Mouse (Mus musculus) thymus, adult 2 months (tissue): Measurements from ENCODE around the gene Cdh1. TPM values are rescaled to one million over a fixed set of nuclear protein-coding genes. Genes with fewer than 3 reads are reported as not detected.

Source experiments
- DNase-seq: peaks from one replicate; pipeline ENCODE4 v3.0.0; 2021
- H3K27ac ChIP-seq: fragments of 200-500 bp; 2 replicates; pipeline ENCODE4 v1.5.1; 2012; ENCODE audit warnings: low read length, control low read depth; ENCODE audit not compliant: control insufficient read depth, insufficient read depth
- H3K27me3 ChIP-seq: fragments of 200-500 bp; 2 replicates; pipeline ENCODE4 v1.6.1; 2012; ENCODE audit warnings: mild to moderate bottlenecking, low read length, moderate library complexity, mixed read lengths; ENCODE audit not compliant: control insufficient read depth, insufficient read depth
- H3K36me3 ChIP-seq: fragments of 200-500 bp; 2 replicates; pipeline ENCODE4 v1.6.1; 2012; ENCODE audit warnings: mild to moderate bottlenecking, low read length, moderate library complexity; ENCODE audit not compliant: control insufficient read depth, insufficient read depth
- H3K4me1 ChIP-seq: fragments of 200-500 bp; replicated peaks from 2 replicates; pipeline ENCODE4 v1.6.1; 2012; ENCODE audit warnings: low read length; ENCODE audit not compliant: control insufficient read depth, insufficient read depth
- H3K4me3 ChIP-seq: fragments of 200-500 bp; 2 replicates; pipeline ENCODE4 v1.5.1; 2012; ENCODE audit warnings: mild to moderate bottlenecking, low read length, control low read depth, moderate library complexity; ENCODE audit not compliant: control insufficient read depth, insufficient read depth
- CTCF ChIP-seq: fragments of 200-500 bp; IDR thresholded peaks from 2 replicates; pipeline ENCODE4 v1.5.1; 2012; ENCODE audit warnings: mild to moderate bottlenecking, control low read depth, low read length, moderate library complexity, borderline replicate concordance; ENCODE audit not compliant: control insufficient read depth, poor library complexity, insufficient read depth; ENCODE audit errors: extremely low read depth
- POLR2A ChIP-seq: fragments of 200-500 bp; IDR thresholded peaks from 2 replicates; pipeline ENCODE4 v1.6.1; 2012; ENCODE audit warnings: mild to moderate bottlenecking, low read length, control low read depth, moderate library complexity; ENCODE audit not compliant: control insufficient read depth, poor library complexity, insufficient read depth; ENCODE audit errors: extremely low read depth
- WGBS: fragments of 180-500 bp; shearing (Covaris S2); methylation state at CpG from one replicate; pipeline ENCODE4 v1.1.7; 2018; 5-methylcytosine and 5-hydroxymethylcytosine counted together
- polyA plus RNA-seq: library from polyadenylated mRNA; depleted of rRNA; stranded (reverse); fragments of >200 nt; gene quantifications from 2 replicates; pipeline ENCODE4 v1.2.3, GENCODE M21; 2012

The Cdh1 gene
- polyA plus RNA-seq, 1 experiment, result 23.5 TPM

DNA sequence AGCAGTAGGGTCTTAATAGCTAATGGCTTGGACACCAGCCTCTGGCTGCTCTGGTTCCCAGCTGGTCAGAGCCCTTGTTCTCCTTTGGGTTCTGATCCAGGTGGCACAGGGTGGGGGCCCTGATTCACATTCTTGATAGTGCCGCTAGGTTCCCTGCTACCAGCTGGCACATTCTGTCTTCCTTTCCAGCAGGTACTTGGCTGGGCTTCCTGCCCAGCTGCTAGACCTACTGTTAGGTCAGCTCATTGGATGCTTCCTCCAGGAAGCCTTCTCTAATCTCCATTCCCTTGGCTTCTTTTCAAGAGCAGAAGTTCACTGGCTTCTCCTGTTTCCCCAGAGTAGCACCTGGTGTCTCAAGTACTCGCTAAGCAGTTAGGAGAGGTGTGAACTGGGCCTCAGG is 17.3 kb downstream of the Cdh1 start:
- 71% methylated on average over 2 of the region's 2 CpGs for WGBS
- no peak for TF ChIP-seq CTCF
- no peak for TF ChIP-seq POLR2A
- H3K36me3 ChIP-seq, result no peaks in the 10 kb centered on the region
- no peak overlapping the region for H3K4me3 ChIP-seq
- peaks cover 8% of the 10 kb centered on the region for H3K4me1 ChIP-seq
- H3K27me3 ChIP-seq, result no peaks in the 10 kb centered on the region
- no peak overlapping the region for H3K27ac ChIP-seq
- no peak for DNase-seq

DNA sequence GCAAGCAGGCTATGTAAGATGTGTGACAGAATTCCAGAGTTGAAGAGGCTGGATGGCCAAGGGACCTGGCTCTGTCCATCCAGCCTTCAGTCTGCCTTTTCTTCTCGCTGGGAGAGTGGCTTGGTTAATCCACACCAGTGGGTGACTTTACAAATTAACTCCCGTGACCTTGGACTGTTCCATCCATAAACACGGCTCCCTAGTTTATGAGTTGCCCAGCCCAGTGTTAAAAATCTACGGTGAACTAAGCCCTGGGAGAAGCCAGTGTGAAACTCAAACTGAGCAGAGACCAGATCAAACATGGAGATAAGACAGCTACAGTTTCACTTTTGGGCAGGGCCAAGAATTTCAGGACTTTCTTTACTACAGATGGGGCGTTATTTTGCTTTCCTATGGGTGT is 19.9 kb downstream of the Cdh1 start:
- WGBS, result 23% methylated on average over 5 of the region's 5 CpGs
- no peak for DNase-seq
- TF ChIP-seq CTCF, result no peak
- no peak for TF ChIP-seq POLR2A
- H3K27ac ChIP-seq, result no peak overlapping the region
- H3K36me3 ChIP-seq, result no peaks in the 10 kb centered on the region
- H3K4me1 ChIP-seq, result peaks cover 8% of the 10 kb centered on the region
- no peaks in the 10 kb centered on the region for H3K27me3 ChIP-seq
- H3K4me3 ChIP-seq, result no peak overlapping the region

DNA sequence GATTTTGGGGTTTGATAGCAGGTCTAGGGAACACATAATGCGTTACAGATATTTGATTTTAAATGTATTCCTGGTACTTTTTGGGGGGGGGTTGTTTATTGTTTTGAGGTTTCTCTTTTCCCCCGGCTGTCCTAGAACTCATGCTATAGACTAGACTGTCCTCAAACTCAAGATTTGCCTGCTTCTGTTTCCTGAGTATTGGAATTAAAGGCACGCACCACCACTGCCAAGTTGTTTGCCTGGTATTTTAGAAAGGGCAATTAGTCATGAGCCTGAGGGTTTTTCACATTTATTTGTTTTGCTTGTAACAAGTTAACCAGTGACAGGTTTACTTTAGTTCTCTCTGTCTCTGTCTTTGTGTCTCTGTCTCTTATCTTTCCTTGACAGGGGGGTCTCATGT is 20.3 kb downstream of the Cdh1 start:
- no peak for DNase-seq
- Histone ChIP-seq H3K27me3 (no peaks in the 10 kb centered on the region), H3K27ac (no peak overlapping the region), H3K4me1 (peaks cover 8% of the 10 kb centered on the region), H3K4me3 (no peak overlapping the region), H3K36me3 (no peaks in the 10 kb centered on the region)
- WGBS, result 44% methylated on average over 3 of the region's 3 CpGs
- TF ChIP-seq POLR2A (no peak), CTCF (no peak)

GRCm38 (mm10) chr8:106623954-106624353 is 20.8 kb downstream of the Cdh1 start:
- Histone ChIP-seq H3K4me3 (no peak overlapping the region), H3K27ac (no peak overlapping the region), H3K36me3 (no peaks in the 10 kb centered on the region), H3K4me1 (peaks cover 8% of the 10 kb centered on the region), H3K27me3 (no peaks in the 10 kb centered on the region)
- no peak for DNase-seq
- TF ChIP-seq CTCF, result no peak
- TF ChIP-seq POLR2A, result no peak

DNA sequence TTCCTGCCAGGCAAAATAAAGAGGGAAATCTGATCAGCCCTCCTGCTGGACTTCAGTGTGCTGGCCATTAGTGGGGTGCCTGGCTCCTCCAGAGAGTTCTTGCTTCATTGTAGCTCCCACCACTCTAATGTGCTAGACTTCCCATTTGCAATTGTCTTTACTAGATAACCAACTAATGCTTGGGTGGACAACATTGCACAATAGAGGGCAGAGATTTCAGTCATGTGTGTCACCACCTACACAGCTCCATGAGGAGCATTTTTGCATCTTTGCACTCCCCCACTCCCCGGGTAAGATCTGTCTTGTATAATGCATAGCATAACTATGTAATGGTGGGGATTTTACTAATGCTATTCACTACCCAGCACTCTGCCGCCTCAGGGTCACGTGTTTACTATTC is 21.6 kb downstream of the Cdh1 start:
- H3K4me1 ChIP-seq, result peaks cover 8% of the 10 kb centered on the region
- TF ChIP-seq CTCF (no peak), POLR2A (no peak)
- H3K27ac ChIP-seq, result no peak overlapping the region
- no peak overlapping the region for H3K4me3 ChIP-seq
- no peaks in the 10 kb centered on the region for H3K27me3 ChIP-seq
- WGBS, result 95% methylated on average over 3 of the region's 3 CpGs
- H3K36me3 ChIP-seq, result no peaks in the 10 kb centered on the region
- no peak for DNase-seq

DNA sequence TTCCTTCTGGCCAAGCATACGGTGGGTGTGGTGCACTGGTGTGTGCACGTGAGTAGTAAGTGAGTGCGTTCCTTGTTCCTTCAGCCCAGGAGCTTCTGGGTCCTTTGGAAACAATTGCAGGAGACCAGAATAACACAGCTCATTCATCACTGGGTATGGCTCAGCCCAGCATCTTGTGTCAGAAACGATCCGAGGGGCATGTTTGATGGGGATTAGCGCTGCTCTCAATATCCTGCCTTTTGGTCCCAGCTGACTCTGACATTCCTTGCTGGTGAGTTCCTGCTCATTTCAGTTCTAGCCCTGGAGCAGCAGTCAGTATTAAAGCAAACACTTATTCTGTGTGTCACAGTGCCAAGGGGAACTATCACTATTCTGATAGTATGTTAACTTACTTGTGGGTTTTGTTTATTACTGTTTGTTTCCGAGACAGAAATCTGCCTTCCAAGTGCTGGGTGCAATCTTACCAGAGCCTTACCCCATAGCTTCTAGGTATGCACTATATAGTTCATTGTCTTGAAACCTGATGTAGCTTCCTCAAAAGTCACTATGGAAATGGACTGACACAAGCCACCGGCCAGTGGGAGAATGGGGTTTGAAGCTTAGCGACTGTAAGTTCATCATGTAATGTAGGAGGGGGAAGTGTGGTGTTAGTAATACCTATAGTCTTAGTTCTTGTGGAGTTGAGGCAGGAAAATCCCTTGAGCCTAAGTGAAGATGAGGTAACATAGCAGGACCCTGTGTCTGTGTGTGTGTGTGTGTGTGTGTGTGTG is 23.1 kb downstream of the Cdh1 start:
- TF ChIP-seq CTCF, result no peak
- WGBS, result 89% methylated on average over 9 of the region's 9 CpGs

More for the DNA sequence above, 23.1 kb downstream of the Cdh1 start:
- Histone ChIP-seq H3K4me3 (no peak overlapping the region), H3K27ac (no peak overlapping the region), H3K36me3 (no peaks in the 10 kb centered on the region), H3K27me3 (no peaks in the 10 kb centered on the region), H3K4me1 (peaks cover 4% of the 10 kb centered on the region)
- no peak for DNase-seq
